Mouse (Mus musculus) megakaryocyte, embryonic 14.5 days (primary cell): ENCODE measurements at regions not wholly inside any gene's neighbourhood (a gene's known extent, or its start where the extent isn't known, plus 50 kb on each side); places are given as distances from the start of the nearest gene placed in this dataset.

Experiments used
- FLI1 ChIP-seq: IDR thresholded peaks from 2 replicates; pipeline ENCODE4 v1.6.1; 2012; ENCODE audit warnings: low read length, inconsistent platforms, mixed read lengths
- GATA1 ChIP-seq: IDR thresholded peaks from 3 replicates; pipeline ENCODE4 v1.6.1; 2012; ENCODE audit warnings: mixed read lengths, low read length, inconsistent platforms, borderline replicate concordance

- TF ChIP-seq GATA1 (no peak), FLI1 (no peak)
Measured at GRCm38 (mm10) chr8:10747150-10747549, 261.1 kb downstream of the Irs2 start.
